Mouse (Mus musculus): ENCODE results near the gene Cabcoco1. TPM values are rescaled to one million over a fixed set of nuclear protein-coding genes. Genes with fewer than 3 reads are reported as not detected.

Gene Cabcoco1
- total RNA-seq, 2 experiments from 2014 or later = 30.5 to 36.1 TPM

DNA sequence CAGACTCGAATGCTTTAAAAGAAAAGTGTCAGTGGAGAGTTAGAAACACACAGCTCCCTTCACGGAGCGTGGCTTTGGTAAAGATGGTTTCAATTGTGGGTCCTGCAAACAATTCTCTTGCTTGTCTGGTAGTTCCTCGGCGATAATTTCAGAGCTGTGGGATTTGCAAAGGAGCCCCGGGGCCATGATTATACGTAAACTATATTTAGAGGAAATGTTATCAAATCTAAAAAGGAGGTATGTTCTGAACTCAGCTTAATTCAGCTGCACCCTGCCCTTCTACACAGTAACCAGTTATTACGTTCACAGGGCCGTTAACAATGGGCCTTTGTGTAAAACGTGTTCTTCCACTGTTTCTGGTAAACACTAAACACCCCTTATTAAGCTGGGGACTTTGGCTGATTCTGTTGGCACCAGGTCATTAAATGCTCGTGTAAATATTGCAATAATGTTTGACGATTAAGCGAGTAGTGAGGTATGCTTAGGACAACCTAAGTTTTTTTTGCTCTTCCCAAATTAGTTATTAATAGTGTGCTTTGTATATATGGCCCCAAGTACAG is 106.6 kb downstream of the Cabcoco1 start:
- DNase-seq = no peak

DNA sequence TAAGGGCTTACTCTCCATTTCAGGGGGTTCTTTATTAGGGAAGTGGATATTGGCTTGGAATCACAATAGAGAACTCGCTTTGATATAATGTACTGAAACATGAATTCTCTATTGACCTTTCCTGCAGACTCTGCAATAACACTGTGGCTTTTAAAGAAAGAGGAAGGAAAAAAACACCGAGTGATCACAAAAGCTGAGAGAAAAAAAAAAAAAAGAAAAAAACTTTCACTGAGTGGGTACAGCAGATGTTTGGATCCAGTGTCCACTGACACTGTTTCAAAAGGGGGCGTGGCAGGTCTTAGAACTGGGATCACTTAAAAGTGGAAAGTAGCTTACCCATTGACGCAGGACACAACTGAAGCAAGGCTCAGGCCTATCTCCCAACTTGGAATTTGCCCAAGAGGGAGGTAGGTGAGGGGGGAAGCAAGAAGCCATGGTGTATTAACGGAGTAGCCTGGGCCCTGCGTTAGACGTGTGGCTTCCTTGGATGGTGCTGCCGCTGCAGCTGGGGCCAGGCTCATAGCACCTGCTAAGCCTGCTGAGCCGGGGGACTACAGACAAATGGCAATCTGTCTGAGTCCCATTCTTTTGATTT is 107.6 kb downstream of the Cabcoco1 start:
- no peak for DNase-seq

DNA sequence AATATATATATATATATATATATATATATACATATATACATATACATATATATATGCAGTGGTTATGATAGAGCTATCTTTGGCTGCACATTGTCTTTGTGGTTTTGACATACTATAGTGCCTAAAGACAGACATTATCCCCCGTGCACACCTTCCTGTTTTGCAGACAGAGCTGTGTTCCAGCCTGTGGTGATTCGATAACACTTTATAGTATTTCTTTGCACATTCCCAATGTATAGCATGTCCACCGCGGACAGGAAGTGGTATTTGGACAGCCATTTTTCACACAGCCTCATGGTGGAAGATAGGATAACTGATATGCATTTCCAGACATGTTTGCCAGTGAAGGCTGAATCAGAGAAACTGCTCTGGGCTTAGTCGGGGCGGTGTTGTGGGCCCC is 110.3 kb downstream of the Cabcoco1 start:
- DNase-seq = no peak

DNA sequence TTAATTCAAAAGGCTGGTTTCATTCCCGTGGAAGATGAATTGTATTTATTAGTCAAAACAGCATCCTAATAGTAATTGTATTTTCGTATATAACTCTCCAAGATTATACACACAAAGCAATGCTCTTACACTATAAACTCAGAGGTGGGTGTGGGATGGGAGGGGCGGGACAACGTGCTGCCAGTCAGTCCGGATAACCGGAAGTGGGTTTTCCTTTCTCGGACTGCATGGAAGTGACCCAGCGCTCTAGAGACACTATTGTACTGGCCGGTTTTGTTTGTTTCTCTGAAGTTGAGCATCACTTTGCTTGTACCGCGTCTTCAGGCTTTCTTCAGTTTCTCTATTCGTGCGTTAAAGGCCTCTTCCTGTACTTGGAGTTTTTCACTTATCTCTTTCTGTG is 110.8 kb downstream of the Cabcoco1 start:
- no peak for DNase-seq

DNA sequence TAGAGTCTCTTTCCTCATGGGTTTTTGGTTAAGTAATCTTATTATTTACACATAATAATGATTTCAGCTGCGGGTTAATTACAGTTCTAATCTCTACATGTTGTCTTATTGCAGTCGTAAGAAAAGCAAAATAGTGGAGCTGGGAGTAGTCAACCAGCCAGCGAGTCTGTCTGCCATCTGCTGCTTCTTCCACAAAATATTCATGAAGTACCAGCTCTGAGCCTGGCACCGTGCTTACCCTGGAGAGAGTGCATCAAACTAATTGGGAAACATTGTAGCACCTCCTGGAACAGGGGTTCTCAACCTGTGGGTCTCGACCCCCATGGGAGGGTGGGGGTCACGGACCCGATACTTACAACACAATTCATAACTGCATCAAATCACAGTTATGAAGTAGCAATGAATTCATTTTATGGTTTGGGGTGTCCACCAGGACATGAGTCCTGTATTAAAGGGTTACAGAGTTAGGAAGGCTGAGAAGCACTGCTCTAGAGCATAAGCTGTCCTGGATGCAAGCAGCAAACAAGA is 121.2 kb downstream of the Cabcoco1 start:
- no peak for DNase-seq

DNA sequence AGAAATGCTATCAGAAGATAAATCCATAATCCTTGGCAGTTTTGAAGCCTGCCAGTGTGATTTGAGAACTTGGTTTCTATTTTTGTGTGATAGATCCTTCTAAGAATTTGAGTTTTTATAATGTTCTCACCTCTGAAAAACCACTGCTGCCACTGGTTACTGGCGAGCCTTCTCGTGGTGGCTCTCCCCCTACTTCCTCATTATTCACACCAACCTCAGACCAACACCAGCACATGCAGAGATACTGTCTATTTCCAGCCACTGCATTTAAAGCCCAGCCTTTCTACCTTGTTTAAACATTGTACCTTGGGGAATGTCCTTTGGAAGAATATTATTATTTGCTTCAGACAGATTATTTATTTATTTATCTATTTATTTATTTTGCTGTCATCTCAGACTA is 121.8 kb downstream of the Cabcoco1 start:
- DNase-seq = no peak

DNA sequence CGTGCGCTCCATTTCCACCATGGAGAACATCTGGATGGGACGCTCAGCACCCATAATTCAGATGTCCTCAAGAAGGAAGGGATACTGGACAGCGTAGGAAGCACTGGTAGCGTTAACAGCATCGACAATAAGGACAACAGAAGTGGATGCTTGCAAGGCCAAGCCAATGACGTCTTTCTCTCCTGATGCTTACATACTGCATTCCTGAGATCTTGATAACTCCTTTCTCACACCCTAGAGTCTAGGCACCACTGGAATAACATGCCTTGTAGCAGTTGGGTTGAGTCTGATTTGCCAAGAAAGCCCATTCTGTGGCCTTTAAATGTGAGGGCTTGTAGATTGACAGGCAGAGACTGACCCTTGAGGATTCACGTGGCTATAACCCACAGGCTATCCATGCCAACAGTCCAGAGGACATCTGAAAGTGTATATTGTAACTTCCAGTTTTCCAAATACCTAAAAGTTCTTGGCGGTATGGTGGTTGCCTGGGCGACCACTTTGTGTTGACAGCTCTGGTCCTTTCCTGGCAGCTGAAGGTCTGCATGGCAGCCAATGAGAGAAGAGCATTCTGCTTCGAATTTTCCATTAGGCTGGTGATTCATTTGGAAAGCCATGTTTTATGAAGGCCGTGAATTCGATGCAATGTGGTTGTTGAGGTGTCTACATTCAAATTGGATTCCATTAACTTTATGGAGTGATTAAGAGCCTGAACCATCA is 124.5 kb downstream of the Cabcoco1 start:
- DNase-seq = no peak

DNA sequence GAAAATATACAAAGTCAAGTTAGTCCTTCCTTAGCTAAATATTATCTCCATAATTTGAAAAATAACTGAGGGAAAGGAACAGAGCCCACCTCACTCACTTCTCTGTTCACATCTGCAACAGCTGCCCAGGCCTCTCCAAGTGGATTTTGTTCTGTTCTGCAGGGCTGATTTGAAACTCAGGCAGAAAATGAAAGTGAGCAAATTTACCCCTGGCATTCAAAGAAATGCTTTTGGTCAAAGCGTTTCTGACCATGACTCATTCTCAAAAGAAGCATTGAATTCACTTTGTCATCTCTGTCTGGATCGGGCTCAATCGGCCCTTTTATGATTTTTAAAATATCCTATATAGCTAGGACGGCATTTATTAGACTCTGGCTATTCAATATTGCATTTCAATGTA is 135.8 kb downstream of the Cabcoco1 start:
- DNase-seq = no peak

DNA sequence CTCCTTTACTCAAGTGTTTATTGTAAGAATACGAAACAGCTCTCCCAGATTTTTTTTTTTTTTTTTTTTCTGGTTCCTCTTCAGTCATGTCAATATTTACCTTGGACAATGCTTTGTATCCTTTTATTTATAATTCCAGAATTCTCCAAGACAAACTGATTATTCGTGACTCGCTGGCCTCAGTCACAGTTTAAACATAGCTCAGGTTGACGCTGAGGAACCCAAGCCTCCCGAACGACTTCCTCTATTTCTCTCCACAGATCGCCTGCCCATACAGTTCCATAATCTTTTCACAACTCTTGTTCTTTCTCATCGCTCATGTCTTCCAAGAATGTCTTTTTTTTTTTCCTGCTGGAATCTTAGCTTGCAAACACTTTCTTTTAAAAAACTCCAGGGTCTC is 144.9 kb downstream of the Cabcoco1 start:
- no peak for DNase-seq

DNA sequence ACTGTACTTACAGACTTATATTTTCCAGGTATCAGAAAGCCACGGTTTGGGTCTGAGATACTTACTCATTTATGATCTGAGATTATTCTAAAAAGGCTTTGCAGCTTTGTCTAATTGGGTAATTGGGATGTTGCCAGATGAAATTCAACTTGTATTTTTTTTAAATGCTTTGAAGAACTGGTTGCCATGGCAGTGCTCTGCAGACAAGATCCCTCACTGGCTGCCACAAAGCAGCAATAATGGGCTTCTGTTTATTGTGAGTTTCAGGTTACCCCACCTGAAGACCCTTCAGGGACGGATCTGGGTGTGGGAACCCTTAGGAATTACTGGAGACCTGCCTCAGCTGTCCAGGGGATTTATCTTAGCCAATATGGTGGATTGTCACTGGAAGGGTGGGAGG is 145.6 kb downstream of the Cabcoco1 start:
- no peak for DNase-seq

DNA sequence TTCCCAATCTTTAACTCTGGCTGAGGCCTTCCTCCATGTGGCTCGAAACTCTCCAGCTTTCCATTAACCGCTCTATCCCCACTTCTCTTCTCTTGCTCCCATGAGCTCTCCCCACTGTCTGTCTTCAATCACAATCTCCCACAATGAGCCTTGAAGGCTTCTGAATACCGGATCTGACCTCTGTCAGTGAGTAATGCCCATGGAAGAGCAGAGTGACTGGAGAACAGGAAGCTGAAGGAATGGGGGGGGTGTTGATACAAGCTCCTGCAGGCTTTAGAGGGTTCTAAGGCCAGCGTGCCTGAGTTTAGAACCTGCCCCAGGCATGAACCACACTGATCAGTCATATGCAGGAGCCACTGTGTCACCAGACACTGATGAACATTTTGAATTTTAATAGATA is 150.1 kb downstream of the Cabcoco1 start:
- DNase-seq = no peak

DNA sequence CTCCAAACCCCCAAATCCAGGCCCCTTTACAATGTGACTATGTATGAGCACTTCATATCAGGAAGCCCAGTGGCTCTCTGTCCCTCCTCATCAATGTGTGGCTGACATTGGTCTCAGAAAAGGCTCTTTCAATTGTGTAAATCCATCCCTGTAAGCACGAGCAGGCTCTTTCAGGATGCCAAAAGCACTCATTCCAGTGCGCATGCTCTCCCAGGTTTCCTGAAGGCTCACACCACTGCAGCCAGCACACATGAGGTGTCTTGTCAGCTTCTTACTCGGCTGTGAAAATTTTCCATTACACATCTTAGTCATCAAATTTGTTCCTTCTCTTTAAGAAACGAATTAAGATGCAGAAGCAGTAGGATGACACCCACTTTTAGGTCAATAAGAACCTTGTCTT is 152.9 kb downstream of the Cabcoco1 start:
- no peak for DNase-seq

DNA sequence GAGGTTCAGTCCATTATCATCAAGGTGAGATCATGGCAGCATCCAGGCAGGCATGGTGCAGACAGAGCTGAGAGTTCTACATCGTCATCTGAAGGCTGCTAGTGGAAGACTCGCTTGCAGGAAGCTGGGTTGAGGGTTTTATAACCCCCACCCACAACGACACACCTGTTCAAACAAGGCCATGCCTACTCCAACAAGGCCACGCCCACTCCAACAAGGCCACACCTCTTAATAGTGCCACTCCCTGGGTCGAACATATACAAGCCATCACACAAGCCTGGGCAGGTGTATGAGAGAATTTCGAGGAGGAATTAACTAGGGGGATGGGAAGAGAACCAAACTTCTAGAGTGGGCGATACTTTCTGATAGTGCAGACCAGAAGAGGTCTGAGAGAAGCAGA is 153.6 kb downstream of the Cabcoco1 start:
- DNase-seq = no peak

Other genes with a start within 250 kb of the Cabcoco1 start
- gene Tmem26, start 181.8 kb upstream of the Cabcoco1 start, total RNA-seq (2021) = 1 to 10 TPM; 2.1 to 2.2 TPM

Measured in heart, postnatal 4 days (tissue).